Mouse (Mus musculus) MEL (cell line): ENCODE measurements around the gene Ildr2.

Source experiments
- CHD2 ChIP-seq: IDR thresholded peaks from 2 replicates; pipeline ENCODE4 v1.6.1; 2011; ENCODE audit warnings: low read length, improper control_type of control experiment
- CTCF ChIP-seq, 3 experiments: IDR thresholded peaks in 2 of 3; conservative IDR thresholded peaks in 1 of 3; 2 replicates each; pipeline ENCODE4 v1.5.1; 2011 to 2012; ENCODE audit warnings: low read length in 3 of 3, low read depth in 2 of 3, mild to moderate bottlenecking in 2 of 3, improper control_type of control experiment in 1 of 3, inconsistent platforms in 1 of 3, mixed read lengths in 1 of 3, moderate library complexity in 1 of 3; ENCODE audit not compliant: control insufficient read depth in 1 of 3, insufficient read depth in 1 of 3, poor library complexity in 1 of 3, severe bottlenecking in 1 of 3
- EP300 ChIP-seq, 2 experiments: IDR thresholded peaks; 2 replicates each; pipeline ENCODE4 v1.6.1; 2011; ENCODE audit warnings: improper control_type of control experiment in 2 of 2, low read length in 2 of 2, low read depth in 1 of 2, mild to moderate bottlenecking in 1 of 2
- HCFC1 ChIP-seq: IDR thresholded peaks from 2 replicates; pipeline ENCODE4 v1.6.1; 2012; ENCODE audit warnings: low read depth, mild to moderate bottlenecking, inconsistent platforms, low read length, improper control_type of control experiment, moderate library complexity
- MAX ChIP-seq: IDR thresholded peaks from 2 replicates; pipeline ENCODE4 v1.6.1; 2011; ENCODE audit warnings: low read length, improper control_type of control experiment
- MEF2A ChIP-seq: IDR thresholded peaks from 2 replicates; pipeline ENCODE4 v1.6.1; 2014; ENCODE audit warnings: low read depth, mild to moderate bottlenecking, inconsistent platforms, low read length, improper control_type of control experiment; ENCODE audit not compliant: poor library complexity, insufficient replicate concordance, severe bottlenecking; ENCODE audit errors: extremely low read depth
- MXI1 ChIP-seq: IDR thresholded peaks from 2 replicates; pipeline ENCODE4 v1.6.1; 2011; ENCODE audit warnings: mild to moderate bottlenecking, low read depth, low read length, improper control_type of control experiment
- POLR2A ChIP-seq, 2 experiments: IDR thresholded peaks; 2 replicates each; pipeline ENCODE4 v1.6.1; 2011 to 2012; ENCODE audit warnings: low read length in 2 of 2, mild to moderate bottlenecking in 2 of 2, control low read depth in 1 of 2, improper control_type of control experiment in 1 of 2, low read depth in 1 of 2, moderate library complexity in 1 of 2; ENCODE audit not compliant: control insufficient read depth in 1 of 2, insufficient read depth in 1 of 2, poor library complexity in 1 of 2
- TAL1 ChIP-seq: IDR thresholded peaks from 2 replicates; pipeline ENCODE4 v1.6.1; 2012; ENCODE audit warnings: mild to moderate bottlenecking, inconsistent platforms, low read length, moderate library complexity, mixed read lengths
- USF1 ChIP-seq: IDR thresholded peaks from 2 replicates; pipeline ENCODE4 v1.6.1; 2014; ENCODE audit warnings: low read depth, mild to moderate bottlenecking, inconsistent platforms, low read length, improper control_type of control experiment, moderate library complexity
- USF2 ChIP-seq, 2 experiments: IDR thresholded peaks; 2 replicates each; pipeline ENCODE4 v1.6.1; 2011 to 2012; ENCODE audit warnings: improper control_type of control experiment in 2 of 2, low read length in 2 of 2, borderline replicate concordance in 1 of 2, inconsistent platforms in 1 of 2, low read depth in 1 of 2, mild to moderate bottlenecking in 1 of 2; ENCODE audit not compliant: insufficient read depth in 1 of 2
- ZC3H11A ChIP-seq: IDR thresholded peaks from 2 replicates; pipeline ENCODE4 v1.6.1; 2012; ENCODE audit warnings: low read depth, mild to moderate bottlenecking, inconsistent platforms, low read length, improper control_type of control experiment
- ZNF384 ChIP-seq: IDR thresholded peaks from 2 replicates; pipeline ENCODE4 v1.6.1; 2012; ENCODE audit warnings: low read depth, mild to moderate bottlenecking, inconsistent platforms, low read length, improper control_type of control experiment

- TF ChIP-seq EP300 (IDR thresholded peaks at IDR 0.05; ENCODE audit: low read depth in 1 of 2, low read length in 2 of 2) (no peak), POLR2A (IDR thresholded peaks at IDR 0.05; ENCODE audit: control insufficient read depth in 1 of 2, insufficient read depth in 1 of 2, low read depth in 1 of 2, low read length in 2 of 2, poor library complexity in 1 of 2) (no peak), HCFC1 (no peak), CHD2 (no peak), MAX (no peak), CTCF (IDR thresholded peaks at IDR 0.05 in 2 of 3, conservative IDR thresholded peaks at IDR 0.05 in 1 of 3; ENCODE audit: control insufficient read depth in 1 of 3, insufficient read depth in 1 of 3, low read depth in 2 of 3, low read length in 3 of 3, poor library complexity in 1 of 3, severe bottlenecking in 1 of 3) (no peak), USF1 (no peak), TAL1 (no peak), MEF2A (no peak), ZNF384 (no peak), USF2 (IDR thresholded peaks at IDR 0.05; ENCODE audit: borderline replicate concordance in 1 of 2, insufficient read depth in 1 of 2, low read depth in 1 of 2, low read length in 2 of 2) (no peak), MXI1 (no peak), ZC3H11A (no peak)
These were observed 76.8 kb downstream of the Ildr2 start for GRCm38 (mm10) chr1:166330752-166331151.
